13 mouse cellular contexts compared by ENCODE assay signal in genomic region chr4:120935006-120935405, GRCm38 (mm10).
"Had no signal": no experiment of that assay in that cellular context is flagged by ENCODE, and none has a peak within 500 bp of the region (broad histone marks: within the 10 kb centered on the region; RNA-seq: fewer than 3 reads in every experiment).

No protein-coding gene starts in this region.

- ATAC-seq: lung, postnatal 0 days; midbrain, embryonic 13.5 days had no signal

- H3K9me3 ChIP-seq: hindbrain, embryonic 15.5 days; limb, embryonic 12.5 days had no signal

- H3K4me2 ChIP-seq: hindbrain, embryonic 15.5 days; limb, embryonic 12.5 days; liver, embryonic 11.5 days; liver, embryonic 15.5 days; midbrain, embryonic 13.5 days had no signal

- H3K4me3 ChIP-seq: hindbrain, embryonic 15.5 days; layer of hippocampus, adult 2 months; limb, embryonic 12.5 days; liver, embryonic 15.5 days; midbrain, embryonic 13.5 days had no signal

- DNase-seq: lung, adult 2 months; lung, postnatal 36 days; right cerebral cortex, adult 18-20 months; right cerebral cortex, postnatal 25 days; thymus, adult 18-20 months; thymus, postnatal 14 days had no signal

- H3K4me1 ChIP-seq: hindbrain, embryonic 15.5 days; limb, embryonic 12.5 days; liver, embryonic 15.5 days; midbrain, embryonic 13.5 days had no signal

- H3K27ac ChIP-seq: hindbrain, embryonic 15.5 days; layer of hippocampus, adult 2 months; limb, embryonic 12.5 days; liver, embryonic 15.5 days; midbrain, embryonic 13.5 days had no signal

- H3K27me3 ChIP-seq: hindbrain, embryonic 15.5 days; limb, embryonic 12.5 days; liver, embryonic 15.5 days; midbrain, embryonic 13.5 days had no signal

- H3K9ac ChIP-seq: hindbrain, embryonic 15.5 days; limb, embryonic 12.5 days; liver, embryonic 15.5 days; midbrain, embryonic 13.5 days had no signal
